Mouse (Mus musculus) right cerebral cortex, postnatal 10 days (tissue): ENCODE measurements around the gene Syce3.
A peak's percentile ranks its signal among the peaks of the same experiment; 100 is the strongest.

Experiments
- DNase-seq, 2 experiments: peaks; one replicate each; pipeline ENCODE4 v3.0.0; 2021; ENCODE audit warnings: low spot score in 2 of 2

The Syce3 gene

DNA sequence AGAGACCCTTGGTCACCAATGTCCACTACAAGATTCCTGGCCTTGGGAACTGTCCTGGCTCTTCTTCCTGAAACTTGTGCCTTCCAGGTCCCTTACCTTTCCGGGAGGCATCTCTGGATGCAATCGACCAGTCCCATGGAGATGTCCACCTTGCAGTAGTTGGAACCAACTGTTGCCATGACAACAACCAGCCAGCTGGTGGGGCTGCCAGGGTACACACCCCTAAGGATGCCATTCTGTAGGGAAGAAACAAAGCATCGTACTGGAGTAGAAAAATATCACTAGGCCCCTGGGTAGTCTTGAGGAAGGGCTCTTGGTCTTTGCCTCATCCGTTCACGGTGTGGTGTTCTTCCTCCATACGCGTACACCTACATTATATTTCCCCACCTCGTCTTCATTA lies 14.3 kb upstream of the Syce3 start:
- DNase-seq: no peak

GRCm38 (mm10) chr15:89421938-89422337 lies 11.6 kb upstream of the Syce3 start:
- no peak for DNase-seq

- no peak for DNase-seq
These were observed 5.0 kb upstream of the Syce3 start for GRCm38 (mm10) chr15:89415282-89415681.

DNA sequence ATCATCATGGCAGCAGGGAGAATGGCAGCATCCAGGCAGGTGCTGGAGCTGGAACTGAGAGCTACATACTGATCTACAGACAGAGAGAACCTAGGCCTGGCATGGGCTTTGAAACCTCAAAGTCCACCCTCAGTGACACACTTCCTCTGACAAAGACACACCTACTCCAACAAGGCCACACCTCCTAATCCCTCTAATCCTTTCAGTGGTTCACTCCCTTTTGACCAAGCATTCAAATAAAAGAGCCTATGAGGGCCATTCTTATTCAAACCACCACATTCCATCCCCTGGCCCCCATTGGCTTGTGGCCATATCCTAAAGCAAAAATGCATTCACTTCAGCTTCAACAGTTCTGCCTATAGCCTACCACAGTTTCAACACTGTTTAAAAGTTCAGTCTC lies 3.6 kb downstream of the Syce3 start:
- no peak for DNase-seq

DNA sequence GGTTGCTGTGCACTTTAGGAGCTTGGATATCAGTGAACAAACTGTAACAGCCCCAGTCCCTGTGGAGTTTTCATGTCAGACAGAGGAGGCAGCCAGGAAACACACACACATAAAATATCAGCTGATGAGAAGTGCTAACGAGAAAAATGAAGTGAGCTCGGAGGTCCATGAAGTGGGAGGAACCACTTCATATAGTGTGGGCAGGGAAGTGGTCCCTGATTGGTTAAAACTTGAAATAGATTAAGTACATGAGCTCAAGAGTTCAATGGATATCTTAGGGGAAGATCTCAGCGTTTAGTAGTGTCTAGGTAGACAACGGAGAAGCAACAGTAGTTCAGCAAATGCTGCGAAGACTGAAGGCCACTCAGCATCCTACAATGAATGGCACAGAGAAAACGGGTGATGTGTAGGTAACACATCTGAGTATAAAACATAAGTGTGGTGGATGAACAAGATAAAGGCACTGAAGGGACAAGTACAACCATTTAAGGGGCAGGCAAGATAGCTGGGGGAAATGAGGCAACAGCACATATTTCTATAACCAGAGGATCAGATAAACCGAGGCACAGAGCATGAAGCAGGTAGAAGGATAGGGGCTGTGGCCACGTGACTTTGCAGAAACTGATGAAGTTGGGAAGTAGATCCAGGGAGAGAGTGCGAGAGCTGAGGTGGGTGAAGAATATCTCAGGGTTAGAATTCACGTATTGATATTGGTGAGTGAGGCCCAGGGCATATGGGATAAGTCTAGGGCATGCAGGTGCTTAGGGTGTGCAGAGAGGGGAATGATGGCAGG lies 5.3 kb downstream of the Syce3 start:
- DNase-seq: no peak

DNA sequence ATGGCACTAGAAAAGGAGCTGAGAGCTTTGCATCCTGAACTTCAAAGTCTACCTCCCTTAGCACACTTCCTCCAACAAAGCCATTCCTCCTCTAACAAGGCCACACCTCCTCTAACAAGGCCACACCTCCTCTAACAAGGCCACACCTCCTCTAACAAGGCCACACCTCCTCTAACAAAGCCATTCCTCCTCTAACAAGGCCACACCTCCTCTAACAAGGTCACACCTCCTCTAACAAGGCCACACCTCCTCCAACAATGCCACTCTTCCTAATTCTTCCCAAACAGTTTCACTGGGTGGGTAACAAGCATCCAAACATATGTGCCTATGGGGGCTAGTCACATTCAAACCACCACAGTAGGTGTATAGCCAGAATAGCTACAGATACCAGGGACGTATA lies 7.8 kb downstream of the Syce3 start:
- no peak for DNase-seq

GRCm38 (mm10) chr15:89399716-89400115 lies 10.6 kb downstream of the Syce3 start:
- DNase-seq: no peak

DNA sequence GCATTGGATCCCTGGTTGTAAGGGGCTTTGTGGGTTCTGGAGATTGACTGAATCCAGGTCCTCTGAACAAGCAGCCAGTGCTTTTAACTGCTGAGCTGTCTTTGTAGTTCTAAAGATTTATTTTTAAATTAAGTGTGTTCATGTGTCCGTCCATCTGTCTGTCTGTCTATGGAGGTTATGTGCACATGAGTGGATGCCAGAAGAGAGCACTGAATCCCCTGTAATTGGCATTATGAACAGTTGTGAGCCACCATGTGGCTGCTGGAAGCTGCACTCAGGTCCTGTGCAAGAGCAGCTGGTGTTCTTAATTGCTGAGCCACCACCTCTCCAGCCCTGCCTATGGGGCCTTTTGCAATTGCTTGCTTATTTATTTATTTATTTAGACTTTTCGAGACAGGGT lies 12.2 kb downstream of the Syce3 start:
- no peak for DNase-seq

DNA sequence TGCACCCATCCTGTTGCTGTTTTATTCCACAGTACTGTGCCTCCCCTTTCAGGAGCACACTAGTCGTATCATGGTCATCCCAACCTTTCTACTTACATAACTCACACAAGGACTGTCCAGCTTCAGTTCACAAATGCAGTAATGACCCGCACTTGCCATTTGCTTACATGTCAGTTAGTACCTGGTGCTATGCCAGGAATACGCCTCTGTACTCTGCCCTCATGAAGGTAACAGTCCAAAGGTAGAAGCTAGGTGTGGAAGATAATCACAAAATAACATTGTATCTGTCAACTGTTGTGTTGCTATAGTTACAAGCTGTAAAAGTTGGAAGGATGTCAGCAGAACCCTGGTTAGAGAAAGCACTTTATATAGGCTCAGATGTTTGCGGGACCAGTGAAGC lies 13.4 kb downstream of the Syce3 start:
- DNase-seq: no peak

DNA sequence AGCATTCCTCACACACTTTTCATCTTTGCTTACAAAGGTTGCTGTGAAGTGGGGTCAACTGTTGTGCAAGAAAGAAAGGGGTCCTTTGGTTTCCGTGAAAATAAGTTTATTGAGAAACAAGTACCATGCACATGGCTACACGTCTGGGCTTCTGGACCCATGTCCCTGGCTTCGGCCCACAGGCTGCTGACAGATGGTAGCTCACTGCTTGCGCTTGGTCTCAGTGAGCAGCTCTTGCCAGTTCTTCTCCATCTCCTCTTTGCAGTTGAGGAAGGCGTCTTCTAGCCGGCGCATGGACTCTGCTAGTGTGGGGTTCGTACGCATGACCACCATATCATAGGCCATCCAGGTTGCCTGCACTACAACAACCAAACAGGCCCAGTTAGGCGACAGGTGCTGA lies 20.2 kb downstream of the Syce3 start:
- DNase-seq: no peak

DNA sequence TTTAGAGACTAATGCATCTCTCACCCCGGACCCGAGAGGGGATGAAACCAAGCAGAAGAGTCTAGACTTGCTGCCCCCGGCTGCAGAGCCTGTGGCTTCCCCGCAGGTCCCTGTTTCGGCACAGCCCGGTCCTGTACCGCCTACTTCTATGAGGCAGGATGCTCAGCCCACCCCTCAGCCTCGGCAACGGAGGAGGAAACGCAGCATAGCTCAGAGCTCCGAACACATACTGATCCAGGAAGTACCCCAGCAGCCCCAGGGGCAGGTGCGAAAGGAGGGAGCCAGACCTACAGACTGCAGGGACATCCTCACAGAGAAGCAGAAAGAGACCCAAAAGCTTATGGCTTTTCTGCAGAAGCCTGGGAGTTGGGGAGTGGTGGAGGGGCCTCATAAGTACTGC lies 23.2 kb downstream of the Syce3 start:
- no peak for DNase-seq

- DNase-seq: no peak
These were observed 25.7 kb downstream of the Syce3 start, which contains the start of gene Klhdc7b for GRCm38 (mm10) chr15:89384617-89385016. Gene Klhdc7b, plus strand, starts transcription at chr15:89384917.

GRCm38 (mm10) chr15:89379429-89379828 lies 30.9 kb downstream of the Syce3 start:
- DNase-seq: no peak

DNA sequence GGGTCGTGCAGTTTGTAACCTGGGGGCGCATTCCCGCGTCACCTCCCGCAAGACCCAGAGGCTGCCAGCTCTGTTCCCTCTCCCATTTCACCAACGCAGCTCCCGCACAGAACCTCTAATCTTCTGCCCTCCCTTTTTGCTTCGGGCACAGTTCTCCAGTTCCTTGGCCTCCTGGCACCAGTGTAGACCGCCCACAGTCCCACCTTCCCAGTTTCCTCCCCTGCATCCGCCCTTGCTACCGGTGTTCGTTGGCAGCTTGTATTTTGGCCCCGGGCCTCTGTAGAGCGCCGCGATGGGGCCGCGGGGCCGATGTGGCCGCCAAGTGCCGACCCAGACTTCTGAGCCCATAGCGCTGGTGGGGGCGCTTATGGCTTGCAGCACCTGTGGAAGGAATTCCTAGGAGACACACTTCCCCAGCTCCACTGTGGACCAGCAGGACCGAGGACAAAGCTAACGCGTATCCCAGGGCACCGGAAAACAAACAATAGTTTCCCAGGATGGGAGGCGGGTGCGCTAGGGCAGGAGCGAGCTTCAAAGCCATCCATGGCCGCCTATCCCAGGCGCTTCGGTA lies 31.4 kb downstream of the Syce3 start, which contains the start of gene Odf3b:
Odf3b (minus strand) TSS at position 452 of the 571 bp plus-strand sequence.
- DNase-seq: no peak

DNA sequence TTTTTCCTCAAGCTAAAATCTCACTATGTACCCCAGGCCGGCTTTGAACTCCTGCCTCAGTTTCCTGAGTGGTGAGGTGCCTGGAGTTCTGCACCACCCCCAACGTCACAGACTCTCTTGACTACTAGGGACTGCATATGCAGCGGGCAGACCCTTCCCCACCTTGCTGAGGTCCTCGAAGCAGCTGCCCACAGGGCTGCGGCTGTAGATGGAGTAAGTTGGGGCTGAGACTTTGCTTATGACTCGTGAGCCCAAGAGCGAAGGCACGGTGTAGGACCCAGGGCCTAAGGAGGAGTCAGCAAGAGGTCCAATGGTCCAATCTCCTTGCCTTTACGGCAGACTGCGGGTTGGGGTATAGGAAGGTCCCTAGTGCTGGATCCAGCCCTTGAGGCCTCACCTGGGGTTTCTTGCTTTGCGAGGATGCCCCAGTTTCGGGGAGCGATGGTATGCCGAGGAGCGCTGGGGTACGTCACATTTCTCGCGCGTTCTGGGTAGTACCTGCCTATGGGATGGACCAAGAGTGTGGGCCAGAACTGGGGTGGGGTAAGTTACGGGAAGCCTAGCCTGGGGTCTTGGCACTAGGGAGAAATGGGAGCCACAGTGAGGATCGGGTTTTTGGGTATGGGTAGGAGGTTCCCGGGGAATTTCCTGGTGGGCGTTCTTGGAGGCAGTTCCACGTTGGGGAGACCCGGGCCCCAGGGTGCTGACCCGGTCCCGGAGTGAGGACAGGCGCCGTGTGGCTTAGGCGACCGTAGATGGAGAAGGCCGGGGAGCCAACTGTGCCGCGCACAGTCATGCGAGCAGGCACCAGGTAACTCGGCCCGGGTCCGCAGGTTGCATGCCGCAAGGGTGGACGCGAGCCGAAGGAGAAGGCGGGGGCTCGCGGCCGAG lies 32.1 kb downstream of the Syce3 start:
- DNase-seq: no peak

GRCm38 (mm10) chr15:89377362-89377761 lies 32.9 kb downstream of the Syce3 start:
- DNase-seq: no peak

DNA sequence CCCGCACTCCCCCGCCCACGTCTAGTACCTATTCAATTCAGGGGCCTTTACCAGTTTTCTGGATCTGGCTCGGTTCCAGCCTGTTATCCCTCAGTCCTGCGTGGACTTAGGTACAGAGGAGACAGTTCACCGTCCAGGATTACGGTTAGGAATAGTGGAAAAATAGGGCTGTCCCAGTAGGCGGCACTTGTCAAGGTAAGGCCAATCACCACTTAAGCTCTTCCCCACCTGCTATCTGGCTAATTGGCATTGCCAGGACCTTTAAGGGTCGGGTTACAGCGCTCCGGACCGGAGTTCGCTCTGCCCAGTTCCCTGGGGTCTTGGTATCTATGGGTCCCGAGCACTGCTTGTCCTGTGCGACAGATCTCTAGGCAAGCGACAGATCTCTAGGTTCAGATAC lies 33.3 kb downstream of the Syce3 start, which contains the start of gene Tymp:
Tymp (minus strand) TSS at position 83 of the 400 bp plus-strand sequence.
- DNase-seq: no peak

DNA sequence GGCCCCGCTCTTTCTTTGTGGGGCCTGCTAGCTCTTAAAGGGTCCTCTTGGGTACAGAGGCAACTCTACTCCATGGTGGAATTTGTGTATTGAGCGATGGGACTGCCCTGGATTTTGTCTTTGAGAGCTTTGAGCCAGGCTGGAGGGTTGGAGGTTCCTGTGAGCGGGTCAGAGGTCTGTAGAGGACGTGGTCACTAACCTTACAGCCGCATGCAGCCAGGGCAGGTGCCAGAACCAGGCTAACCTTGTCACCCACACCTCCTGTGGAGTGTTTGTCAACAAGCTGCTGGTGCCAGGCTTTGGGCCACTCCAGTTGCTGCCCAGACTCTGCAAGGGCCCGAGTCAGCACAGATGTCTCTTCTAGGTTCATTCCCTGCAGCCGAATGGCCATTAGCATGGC lies 34.3 kb downstream of the Syce3 start:
- no peak for DNase-seq

GRCm38 (mm10) chr15:89374801-89375534 lies 35.3 kb downstream of the Syce3 start:
- DNase-seq: no peak

- DNase-seq: no peak
These were observed 36.0 kb downstream of the Syce3 start for GRCm38 (mm10) chr15:89374340-89374739.

DNA sequence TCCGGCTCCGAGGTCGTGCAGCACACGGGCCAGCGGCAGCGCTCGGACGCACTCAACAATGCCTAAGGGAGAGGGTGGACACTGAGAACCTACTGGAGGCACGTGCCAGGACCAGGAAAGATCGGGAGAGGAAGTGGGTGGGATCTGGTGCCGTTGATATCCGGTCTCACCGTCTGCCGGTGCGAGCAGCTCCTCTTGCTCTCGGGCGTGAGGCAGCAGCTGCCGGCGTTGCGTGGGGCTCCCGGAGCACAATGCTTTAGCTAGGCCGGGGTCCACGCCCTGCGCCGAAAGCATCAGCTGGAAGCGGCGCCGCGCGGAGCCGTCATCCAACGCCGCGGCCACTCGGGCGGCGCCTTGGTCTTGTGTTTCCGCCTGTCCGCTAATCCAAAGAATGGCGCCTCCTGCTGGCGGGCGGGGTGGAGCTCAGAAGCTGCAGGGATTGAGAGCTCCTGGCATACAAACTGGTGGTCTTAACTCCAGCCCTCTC lies 36.5 kb downstream of the Syce3 start, which contains the start of gene Sco2:
Sco2 (minus strand) TSS at position 85 of the 487 bp plus-strand sequence.
- DNase-seq: peak; percentile 94 to 95
